ENCODE assay signal across 7 mouse cellular contexts in the genomic region with DNA sequence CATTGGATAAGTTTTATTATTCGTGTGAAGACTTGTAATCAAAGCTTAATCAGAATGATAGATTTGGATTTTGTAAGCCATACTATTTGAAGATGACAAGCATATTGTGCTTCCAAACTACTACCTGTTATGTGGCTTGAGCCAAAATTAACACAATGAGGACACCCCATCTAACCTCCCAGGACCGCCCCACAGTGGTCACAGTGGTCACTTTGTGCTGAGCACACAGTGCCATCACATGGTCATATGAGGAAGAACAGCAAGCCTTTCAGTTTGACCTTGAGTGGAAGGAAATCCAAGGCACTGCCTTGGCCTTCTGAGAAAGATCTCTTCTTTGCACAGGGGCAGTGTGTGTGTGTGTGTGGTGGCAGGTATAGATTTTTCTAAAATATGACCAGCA.
DNase-seq lines count a peak whose midpoint lies in the region.

No protein-coding gene starts in this region.

- DNase-seq in layer of hippocampus, adult 11-12 months (ENCODE audit: low spot score): peak; percentile 4
- no peak for DNase-seq in layer of hippocampus, postnatal 14 days (ENCODE audit: low spot score in 2 of 2)
- peak; percentile 7 for DNase-seq in NIH3T3 (ENCODE audit: low read depth)
- peak; percentile 6 to 43 for DNase-seq in cerebellum, postnatal 25 days
- DNase-seq in kidney, postnatal 4 days: peak; percentile 37 to 47
- no peak for DNase-seq in Muller cell, postnatal 12 days (ENCODE audit: inconsistent ontology term)
- no peak for DNase-seq in layer of hippocampus, postnatal 25 days (ENCODE audit: extremely low spot score in 1 of 2, low spot score in 1 of 2)

Comparison
In these comparisons a context has a peak if more than half of its experiments do, and no peak if none do; other contexts are left out.
1. DNase-seq: peak in layer of hippocampus, adult 11-12 months (single experiment), NIH3T3 (single experiment), cerebellum, postnatal 25 days (2 of 2) and kidney, postnatal 4 days (2 of 2); none in layer of hippocampus, postnatal 14 days (0 of 2), Muller cell, postnatal 12 days (single experiment) and layer of hippocampus, postnatal 25 days (0 of 2).